Mouse (Mus musculus) induced T-regulatory cell, adult 2 months (primary cell): Measurements from ENCODE around the gene Hdgfl2.

Source experiments
- DNase-seq: peaks from one replicate; pipeline ENCODE4 v3.0.0-alpha.2; 2012; ENCODE audit warnings: low read depth

Gene Hdgfl2

GRCm38 (mm10) chr17:56131136-56131535 lies 51.7 kb downstream of the Hdgfl2 start:
- DNase-seq = no peak

GRCm38 (mm10) chr17:56131814-56132213 lies 52.4 kb downstream of the Hdgfl2 start:
- DNase-seq = peak; percentile 87

DNA sequence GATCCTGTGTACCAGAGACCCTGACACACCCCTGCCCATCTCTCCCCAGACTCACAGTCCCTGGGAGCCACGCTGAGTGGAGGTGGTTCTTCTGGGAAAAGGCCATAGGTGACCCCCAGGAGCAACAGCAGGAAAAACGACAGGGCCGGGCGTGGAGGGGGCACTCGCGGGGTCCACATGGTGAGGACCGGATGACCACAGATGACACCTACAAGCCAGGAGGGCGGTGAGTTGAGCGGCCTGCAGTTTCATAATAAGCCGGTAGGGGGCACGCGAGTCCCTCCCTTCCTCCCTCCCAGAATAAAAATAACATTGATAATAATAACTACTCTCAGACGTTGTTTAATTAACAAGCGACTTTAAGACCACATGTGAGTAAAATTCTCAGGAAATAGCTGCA lies 53.2 kb downstream of the Hdgfl2 start:
- DNase-seq = peak; percentile 88

GRCm38 (mm10) chr17:56133457-56134363 lies 54.3 kb downstream of the Hdgfl2 start:
- DNase-seq = peak; percentile 75

- peak; percentile 86 for DNase-seq
These were observed 55.1 kb downstream of the Hdgfl2 start for GRCm38 (mm10) chr17:56134463-56134971.

DNA sequence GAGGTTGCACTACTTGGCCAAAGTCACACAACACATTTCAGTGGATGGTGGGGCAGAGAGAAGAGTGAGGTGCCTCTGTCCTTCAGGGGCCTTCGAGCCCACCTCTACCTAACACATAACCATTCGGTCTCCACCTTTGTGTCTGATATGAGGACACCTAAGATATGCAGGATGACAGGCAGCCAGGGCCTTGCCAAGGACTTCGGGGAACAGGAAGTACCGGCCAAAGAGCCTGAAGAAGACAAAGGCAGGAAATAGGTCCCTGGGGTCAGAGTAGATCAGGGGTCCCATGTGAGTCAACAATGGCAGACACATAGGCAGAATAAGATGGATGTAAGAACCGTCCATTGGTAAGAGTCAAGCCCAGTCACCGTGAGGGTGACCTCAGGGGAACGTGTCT lies 57.1 kb downstream of the Hdgfl2 start:
- DNase-seq = no peak

DNA sequence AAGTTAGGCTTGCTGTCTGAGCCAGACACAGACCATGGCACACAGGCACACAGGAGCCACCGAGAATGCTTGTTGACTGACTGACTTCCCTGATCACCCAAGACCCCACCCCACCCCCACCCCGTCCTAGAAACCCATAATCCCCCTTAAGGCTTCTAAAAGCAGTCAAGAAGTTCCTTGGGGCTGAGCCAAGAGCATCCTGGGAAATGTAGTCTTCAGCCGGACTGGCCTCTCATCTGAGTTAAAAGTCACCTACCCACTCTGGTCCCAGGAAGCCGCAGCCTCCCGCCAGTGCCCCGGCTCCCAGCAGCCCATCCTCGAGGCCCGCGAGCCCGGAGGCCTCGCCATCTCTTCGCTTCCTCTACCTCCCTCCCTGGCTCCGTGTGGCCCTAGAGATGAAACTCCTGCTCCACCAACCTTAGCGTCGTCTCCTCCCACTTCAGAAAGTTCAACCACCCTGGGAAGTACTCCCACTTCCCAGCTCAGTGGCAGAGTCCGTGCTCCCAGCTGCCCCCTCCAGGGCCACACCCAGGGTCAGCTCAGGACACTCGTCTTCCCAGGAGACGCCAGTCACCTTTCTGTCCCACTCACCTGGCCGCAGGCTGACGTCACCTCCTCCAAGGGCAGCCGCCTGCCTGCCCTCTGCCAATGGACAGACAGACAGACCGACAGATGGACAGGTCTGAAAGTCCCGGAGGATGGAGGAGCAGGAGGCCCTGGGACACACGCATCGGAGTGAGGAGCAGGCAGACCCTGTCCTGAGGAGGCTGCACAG lies 58.6 kb downstream of the Hdgfl2 start:
- DNase-seq = no peak

- DNase-seq = no peak
These were observed 59.9 kb downstream of the Hdgfl2 start for GRCm38 (mm10) chr17:56139355-56139754.

DNA sequence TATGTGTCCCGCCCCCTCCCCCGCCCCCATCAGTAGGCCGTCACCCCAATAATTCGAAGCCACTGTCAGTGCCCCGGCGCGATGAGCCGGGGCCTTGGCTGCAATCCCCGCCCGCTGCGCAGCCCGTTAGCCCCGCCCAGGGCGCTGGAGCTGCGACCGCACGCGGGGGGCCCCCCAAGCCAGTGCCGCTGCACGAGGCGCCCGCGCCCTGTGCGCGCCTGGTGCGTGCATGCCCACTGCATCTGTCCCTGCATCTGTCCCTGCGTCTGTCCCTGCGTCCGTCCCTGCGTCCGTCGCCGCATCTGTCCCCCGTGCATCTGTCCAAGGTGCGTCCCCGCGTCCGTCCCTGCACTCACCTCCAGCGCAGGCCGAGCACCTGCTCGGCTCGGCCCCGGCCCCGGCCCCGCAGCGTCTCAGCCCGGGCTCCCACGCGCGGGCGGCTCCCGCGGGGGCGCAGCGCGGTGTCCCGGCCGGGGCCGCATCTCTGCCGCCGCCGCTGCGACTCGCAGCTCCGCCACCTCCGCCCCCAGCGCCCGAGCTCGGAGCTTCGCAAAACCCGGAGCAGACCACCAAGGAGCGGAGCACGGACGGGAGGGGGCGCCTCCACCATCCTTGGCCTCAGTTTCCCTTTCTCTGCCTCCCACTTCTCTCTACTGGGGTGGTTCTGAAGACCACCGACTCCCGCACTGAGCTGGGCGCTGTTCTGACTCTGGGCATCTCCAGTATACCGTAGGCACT lies 60.6 kb downstream of the Hdgfl2 start, which contains the start of gene Sema6b:
Gene Sema6b (minus strand): TSS at position 486 of the 738 bp plus-strand sequence.
- DNase-seq = peak; percentile 64

GRCm38 (mm10) chr17:56141702-56142605 lies 62.5 kb downstream of the Hdgfl2 start:
- no peak for DNase-seq

GRCm38 (mm10) chr17:56144546-56144945 lies 65.1 kb downstream of the Hdgfl2 start:
- no peak for DNase-seq

DNA sequence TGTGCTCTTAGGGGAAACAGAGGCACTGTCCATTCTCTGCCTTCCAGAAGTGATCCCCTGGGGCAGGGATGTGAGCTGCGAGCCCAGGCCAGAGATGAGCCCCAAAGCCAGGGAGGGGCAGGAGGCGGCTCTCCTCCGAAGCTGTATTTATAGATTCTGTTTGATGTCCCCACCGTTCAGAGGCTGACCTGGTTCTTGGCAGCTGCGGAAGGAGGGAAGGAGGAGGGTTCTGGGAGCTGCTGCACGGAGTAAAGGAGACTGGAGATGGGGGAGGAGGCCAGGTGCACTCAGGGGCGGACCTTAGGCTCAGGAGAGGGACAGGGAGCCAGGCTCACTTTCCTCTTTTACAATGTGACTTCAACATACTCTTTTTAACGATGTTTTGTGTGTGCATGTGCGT lies 66.7 kb downstream of the Hdgfl2 start:
- no peak for DNase-seq

- DNase-seq = no peak
These were observed 68.0 kb downstream of the Hdgfl2 start for GRCm38 (mm10) chr17:56147420-56147819.

DNA sequence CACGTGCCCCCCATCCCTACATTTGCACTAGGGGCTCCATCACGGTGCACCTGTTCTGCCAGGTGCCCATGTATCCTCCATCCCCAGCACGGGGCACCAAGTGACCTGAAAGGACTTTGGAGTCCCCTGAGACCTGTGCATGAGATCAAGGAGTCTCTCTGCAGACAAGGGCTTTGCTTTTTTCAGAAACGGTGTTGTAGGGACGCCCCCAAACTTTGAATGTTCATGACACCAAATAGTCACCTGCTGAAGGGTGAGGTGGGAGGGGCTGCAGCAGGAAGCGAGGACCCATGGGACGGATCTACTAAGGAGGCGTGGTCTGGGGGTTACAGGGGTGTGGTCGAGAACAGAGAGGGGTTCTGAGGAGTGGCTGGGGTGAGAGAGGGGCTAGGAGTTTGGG lies 68.8 kb downstream of the Hdgfl2 start:
- no peak for DNase-seq

DNA sequence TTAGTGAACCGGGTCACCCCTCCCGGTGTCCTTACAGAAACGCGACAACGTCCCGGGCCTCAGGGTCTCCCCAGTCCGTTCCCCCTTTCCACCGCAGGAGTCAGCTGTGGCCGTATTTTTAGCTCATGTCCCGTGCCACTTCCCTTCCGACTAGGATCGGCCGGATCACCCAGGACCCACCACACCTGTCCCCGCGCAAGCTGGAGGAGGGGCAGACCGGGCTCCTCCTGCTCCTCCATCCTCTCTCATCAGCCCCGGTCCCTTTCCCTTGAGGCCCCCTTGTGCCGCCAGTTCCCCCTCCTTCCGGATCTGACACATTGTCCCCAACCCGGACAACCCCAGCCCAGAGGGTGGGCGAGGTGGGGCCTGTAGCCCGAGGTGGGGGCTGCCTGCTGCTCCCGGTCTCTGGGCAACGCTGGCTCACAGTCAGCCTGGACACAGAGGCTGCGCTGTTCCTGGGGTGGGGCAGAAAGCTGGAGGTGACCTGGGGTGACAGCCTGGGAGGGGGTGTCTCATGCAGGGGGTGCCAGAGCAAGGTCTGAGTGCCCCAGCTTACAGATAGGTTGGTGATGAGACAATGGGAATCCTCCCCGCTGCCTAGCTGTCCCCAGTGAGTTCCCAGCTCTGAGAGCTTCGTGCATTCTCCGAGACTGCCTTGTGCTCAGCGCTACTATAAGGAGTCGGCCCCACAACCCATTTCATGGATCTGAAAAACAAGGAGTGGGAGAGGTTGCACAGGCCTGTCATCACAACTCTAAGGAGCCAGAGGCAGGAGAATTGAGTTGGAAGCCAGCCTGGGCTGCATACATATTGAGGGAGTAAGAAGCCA lies 69.6 kb downstream of the Hdgfl2 start:
- DNase-seq = no peak

GRCm38 (mm10) chr17:56149897-56150296 lies 70.5 kb downstream of the Hdgfl2 start:
- no peak for DNase-seq
